Comparison of ENCODE assay signal across 7 mouse cellular contexts in genomic region chr5:9073177-9073854, GRCm38 (mm10). TPM values are rescaled to one million over a fixed set of nuclear protein-coding genes. Genes with fewer than 3 reads are reported as not detected.
DNase-seq lines count a peak whose midpoint lies in the region; ATAC-seq lines count a peak whose summit lies in the region.

No protein-coding gene starts in this region.

- no peaks in the 10 kb centered on the region for H3K4me1 ChIP-seq in lung, embryonic 15.5 days

- DNase-seq in left cerebral cortex, postnatal 4 days = peak; percentile 39
- DNase-seq in left cerebral cortex, adult 9 months (ENCODE audit: low spot score in 2 of 2) = no peak
- peak; percentile 93 for DNase-seq in NIH3T3 (ENCODE audit: low read depth)
- DNase-seq in fat pad, adult 2 months (ENCODE audit: extremely low read depth, low read depth, low spot score) = peak; percentile 40
- DNase-seq in heart, postnatal 14 days = no peak

- H3K27me3 ChIP-seq in lung, embryonic 15.5 days = no peaks in the 10 kb centered on the region

- intact Hi-C loops in left cerebral cortex, postnatal 4 days (cut with DNase I) = no loop called here
- intact Hi-C loops in heart, postnatal 14 days (cut with DNase I) = loop anchor here (2.0 to 10.0 kb wide), 2 partner anchors 37 to 351 kb away; no protein-coding TSS in a partner anchor

- peak; percentile 27; the same call in 1 of the 2 replicates for ATAC-seq in lung, embryonic 15.5 days (ENCODE audit: borderline replicate concordance, extremely low read depth, low FRiP score, low TSS enrichment)
- ATAC-seq in megakaryocyte-erythroid progenitor cell, adult 5-6 weeks (replicated peaks; ENCODE audit: low FRiP score, low TSS enrichment, poor library complexity, severe bottlenecking) = no peak

- no peak overlapping the region for H3K4me2 ChIP-seq in lung, embryonic 15.5 days

- H3K9me3 ChIP-seq in lung, embryonic 15.5 days = no peaks in the 10 kb centered on the region

- 56% methylated on average over 5 of the region's 5 CpGs for WGBS in lung, embryonic 15.5 days

- no peak overlapping the region for H3K27ac ChIP-seq in lung, embryonic 15.5 days

- no peak overlapping the region for H3K4me3 ChIP-seq in lung, embryonic 15.5 days

- H3K9ac ChIP-seq in lung, embryonic 15.5 days = no peak overlapping the region

- H3K36me3 ChIP-seq in lung, embryonic 15.5 days = no peaks in the 10 kb centered on the region

RNA-seq across cellular contexts. Expression of gene Tmem243, which starts 27.2 kb away (rescaled TPM):
- total RNA-seq in left cerebral cortex, postnatal 4 days (2021) = 1 to 10 TPM; 3.5 to 3.9 TPM
- polyA plus RNA-seq in lung, embryonic 15.5 days (2015; fragmentation: Nextera tagmentation; extraction: Ambion mirVana) = 42.4 and 49.9 TPM in 2 replicates
- total RNA-seq in megakaryocyte-erythroid progenitor cell, adult 5-6 weeks (2014; fragmentation: Nextera tagmentation) = 4.3 and 6.9 TPM in 2 replicates
- 2.2 and 11.5 TPM in 2 replicates for total RNA-seq in megakaryocyte-erythroid progenitor cell, adult 5-6 weeks (2017)
- 1 to 10 TPM; 6.9 to 8.3 TPM for total RNA-seq in heart, postnatal 14 days (2021)

Comparison
In these comparisons a context has a peak if more than half of its experiments do, and no peak if none do; other contexts are left out.
1. DNase-seq: peak in left cerebral cortex, postnatal 4 days (single experiment), NIH3T3 (single experiment) and fat pad, adult 2 months (single experiment); none in left cerebral cortex, adult 9 months (0 of 2) and heart, postnatal 14 days (0 of 2).